In the genomic region with DNA sequence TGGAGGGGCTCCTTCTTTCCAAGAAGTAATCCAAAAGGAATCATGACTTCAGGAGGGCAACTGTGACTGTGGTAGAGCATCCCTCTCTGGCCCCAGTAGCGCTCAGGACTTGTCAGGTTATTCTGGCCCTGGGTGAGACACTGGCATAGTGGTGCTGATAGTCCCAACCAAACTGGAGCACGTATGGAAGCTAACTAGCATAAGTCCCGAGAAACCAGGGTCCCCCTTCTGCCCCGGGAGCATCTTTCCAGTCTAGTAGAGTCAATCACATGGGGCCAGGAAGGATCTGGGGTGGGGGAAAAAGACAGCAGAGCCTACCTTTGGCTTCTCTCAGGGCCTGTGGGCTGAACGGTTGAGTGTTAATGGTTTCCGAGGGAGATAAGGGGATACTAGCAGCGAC, we compare ENCODE assay signal across 9 mouse cellular contexts. TPM values are rescaled to one million over a fixed set of nuclear protein-coding genes. Genes with fewer than 3 reads are reported as not detected.
DNase-seq lines count a peak whose midpoint lies in the region; ATAC-seq lines count a peak whose summit lies in the region.
"Had no signal": no experiment of that assay in that cellular context is flagged by ENCODE, and none has a peak within 500 bp of the region (broad histone marks: within the 10 kb centered on the region; RNA-seq: fewer than 3 reads in every experiment).

No protein-coding gene starts in this region.

- 0 out of 2 replicates have a peak, but pooled peaks cover 4% of the 10 kb centered on the region for H3K4me1 ChIP-seq in lung, embryonic 15.5 days
- H3K4me1 ChIP-seq in hindbrain, embryonic 11.5 days (replicated peaks; ENCODE audit: control insufficient read depth, insufficient read depth, low read length): peaks cover 4% of the 10 kb centered on the region; the same call in 1 of the 2 replicates
- peaks cover 14% of the 10 kb centered on the region for H3K4me1 ChIP-seq in liver, embryonic 13.5 days (replicated peaks)

- no peak overlapping the region for H3K9ac ChIP-seq in lung, embryonic 15.5 days
- no peak overlapping the region for H3K9ac ChIP-seq in hindbrain, embryonic 11.5 days (ENCODE audit: low read depth, low read length)
- no peak overlapping the region for H3K9ac ChIP-seq in liver, embryonic 13.5 days

- H3K4me2 ChIP-seq in lung, embryonic 15.5 days: peak overlapping the region; percentile 83
- H3K4me2 ChIP-seq in hindbrain, embryonic 11.5 days (replicated peaks; ENCODE audit: low read depth, low read length): peak overlapping the region; percentile 85
- H3K4me2 ChIP-seq in liver, embryonic 13.5 days: 0 out of 2 replicates have a peak overlapping the region, but pooled peaks have one; percentile 67

- no peak for DNase-seq in lung, postnatal 36 days
- DNase-seq in hindbrain, embryonic 11.5 days (ENCODE audit: low spot score): no peak
- no peak for DNase-seq in liver, embryonic 13.5 days
- no peak for DNase-seq in urinary bladder, postnatal 25 days (ENCODE audit: low spot score)
- DNase-seq in testis, postnatal 10 days (ENCODE audit: low spot score): no peak
- DNase-seq in right cerebral cortex, postnatal 14 days: no peak
- DNase-seq: adrenal gland, postnatal 10 days had no signal

- no peak for ATAC-seq in lung, embryonic 15.5 days (ENCODE audit: borderline replicate concordance, extremely low read depth, low FRiP score, low TSS enrichment)
- ATAC-seq in hindbrain, embryonic 11.5 days (ENCODE audit: low FRiP score): no peak
- ATAC-seq in liver, embryonic 13.5 days (ENCODE audit: low read depth): no peak

- 45% methylated on average over 7 of the region's 7 CpGs for WGBS in lung, embryonic 15.5 days
- WGBS in hindbrain, embryonic 11.5 days: 72% methylated on average over 7 of the region's 7 CpGs
- 28% methylated on average over 7 of the region's 7 CpGs for WGBS in liver, embryonic 13.5 days (ENCODE audit: insufficient replicate concordance)

- H3K27ac ChIP-seq in lung, embryonic 15.5 days: no peak overlapping the region
- H3K27ac ChIP-seq in hindbrain, embryonic 11.5 days (ENCODE audit: low read depth, low read length): no peak overlapping the region
- no peak overlapping the region for H3K27ac ChIP-seq in liver, embryonic 13.5 days

- H3K27me3 ChIP-seq in lung, embryonic 15.5 days: peaks cover 3% of the 10 kb centered on the region; the same call in 1 of the 2 replicates
- H3K27me3 ChIP-seq in hindbrain, embryonic 11.5 days (ENCODE audit: control insufficient read depth, insufficient read depth, low read length): no peaks in the 10 kb centered on the region
- peaks cover 29% of the 10 kb centered on the region for H3K27me3 ChIP-seq in liver, embryonic 13.5 days

- no peaks in the 10 kb centered on the region for H3K36me3 ChIP-seq in lung, embryonic 15.5 days
- no peaks in the 10 kb centered on the region for H3K36me3 ChIP-seq in hindbrain, embryonic 11.5 days (ENCODE audit: control insufficient read depth, insufficient read depth, low read length)
- no peaks in the 10 kb centered on the region for H3K36me3 ChIP-seq in liver, embryonic 13.5 days
- H3K36me3 ChIP-seq: G1E had no signal

- H3K4me3 ChIP-seq in lung, embryonic 15.5 days: peak overlapping the region; percentile 51
- H3K4me3 ChIP-seq in hindbrain, embryonic 11.5 days (ENCODE audit: low read depth, low read length): peak overlapping the region; percentile 60
- no peak overlapping the region for H3K4me3 ChIP-seq in liver, embryonic 13.5 days (replicated peaks)

- no peaks in the 10 kb centered on the region for H3K9me3 ChIP-seq in lung, embryonic 15.5 days
- no peaks in the 10 kb centered on the region for H3K9me3 ChIP-seq in hindbrain, embryonic 11.5 days (ENCODE audit: control insufficient read depth, low read length)
- no peaks in the 10 kb centered on the region for H3K9me3 ChIP-seq in liver, embryonic 13.5 days (replicated peaks)

RNA-seq across cellular contexts. Expression of a gene that starts 0.7 kb away (rescaled TPM):
- 5.0 and 5.4 TPM in 2 replicates for polyA plus RNA-seq in lung, embryonic 15.5 days (2015; fragmentation: Nextera tagmentation; extraction: Ambion mirVana)
- 13.0 and 16.1 TPM in 2 replicates for polyA plus RNA-seq in hindbrain, embryonic 11.5 days (2014; fragmentation: Nextera tagmentation; extraction: Ambion mirVana)
- 0.39 and 0.74 TPM in 2 replicates for polyA plus RNA-seq in liver, embryonic 13.5 days (2015; fragmentation: Nextera tagmentation; extraction: Ambion mirVana)
- polyA plus RNA-seq: G1E had no signal
